Mouse (Mus musculus): ENCODE measurements around the gene Angel2. TPM values are rescaled to one million over a fixed set of nuclear protein-coding genes. Genes with fewer than 3 reads are reported as not detected.
A peak's percentile ranks its signal among the peaks of the same experiment; 100 is the strongest.

Angel2 gene
- polyA plus RNA-seq, 1 experiment from 2014 or later: 45.7 TPM

GRCm38 (mm10) chr1:190989437-190990082, 64.6 kb downstream of the Angel2 start:
- no peaks in the 10 kb centered on the region for H3K4me1 ChIP-seq
- no peaks in the 10 kb centered on the region for H3K27me3 ChIP-seq

GRCm38 (mm10) chr1:190995548-190995947, 70.6 kb downstream of the Angel2 start:
- no peak overlapping the region for H3K4me3 ChIP-seq (replicated peaks)
- H3K9ac ChIP-seq: no peak overlapping the region
- H3K4me1 ChIP-seq: no peaks in the 10 kb centered on the region
- H3K27ac ChIP-seq (replicated peaks): no peak overlapping the region
- no peaks in the 10 kb centered on the region for H3K27me3 ChIP-seq
- H3K4me2 ChIP-seq (replicated peaks): no peak overlapping the region
- 0 out of 2 replicates have a peak, but pooled peaks cover 7% of the 10 kb centered on the region for H3K9me3 ChIP-seq (replicated peaks)
- WGBS: 56% methylated on average over 7 of the region's 7 CpGs
- H3K36me3 ChIP-seq: no peaks in the 10 kb centered on the region
- 0 out of 2 replicates have a peak, but pooled peaks have one; percentile 24 for ATAC-seq (ENCODE audit: insufficient number of reproducible peaks, low FRiP score, low TSS enrichment, low read depth)

More at GRCm38 (mm10) chr1:190989437-190990082, 64.6 kb downstream of the Angel2 start:
- Histone ChIP-seq H3K9me3 (replicated peaks) (no peaks in the 10 kb centered on the region), H3K27ac (replicated peaks) (no peak overlapping the region), H3K36me3 (no peaks in the 10 kb centered on the region), H3K4me2 (replicated peaks) (no peak overlapping the region), H3K9ac (no peak overlapping the region), H3K4me3 (replicated peaks) (no peak overlapping the region)
- WGBS: 75% methylated on average over 9 of the region's 9 CpGs
- ATAC-seq (ENCODE audit: insufficient number of reproducible peaks, low FRiP score, low TSS enrichment, low read depth): no peak

DNA sequence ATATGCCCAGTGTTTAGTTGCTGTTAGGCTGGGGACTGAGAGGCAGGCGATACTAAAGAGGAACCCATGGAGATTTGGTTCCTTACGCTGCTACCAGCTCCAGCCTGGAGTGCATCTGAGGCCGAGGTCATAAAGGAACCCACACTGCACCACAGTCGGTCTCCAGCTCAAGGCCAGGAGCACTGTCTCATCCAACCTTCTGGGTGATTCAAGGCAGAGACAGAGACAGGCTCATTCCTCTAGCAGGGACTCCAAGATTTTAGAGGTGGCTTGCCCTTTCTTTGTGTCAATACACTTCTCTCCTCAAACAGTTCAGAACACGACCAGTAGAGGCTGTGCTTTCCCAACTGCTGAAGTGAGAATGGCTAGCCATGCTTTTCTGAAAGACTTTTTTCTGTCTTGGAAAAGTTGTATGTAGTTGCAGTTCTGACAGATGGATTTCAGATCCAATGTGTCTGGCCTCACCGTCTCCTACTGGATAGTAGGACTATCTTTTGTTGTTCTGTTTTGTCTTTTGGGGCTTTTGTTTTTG, 71.5 kb downstream of the Angel2 start:
- WGBS: 73% methylated on average over 6 of the region's 6 CpGs
- no peak overlapping the region for H3K4me3 ChIP-seq (replicated peaks)
- 0 out of 2 replicates have a peak, but pooled peaks cover 7% of the 10 kb centered on the region for H3K9me3 ChIP-seq (replicated peaks)
- no peaks in the 10 kb centered on the region for H3K27me3 ChIP-seq
- no peak overlapping the region for H3K4me2 ChIP-seq (replicated peaks)
- no peak overlapping the region for H3K9ac ChIP-seq
- H3K27ac ChIP-seq (replicated peaks): no peak overlapping the region
- ATAC-seq (ENCODE audit: insufficient number of reproducible peaks, low FRiP score, low TSS enrichment, low read depth): no peak
- H3K4me1 ChIP-seq: no peaks in the 10 kb centered on the region
- H3K36me3 ChIP-seq: no peaks in the 10 kb centered on the region

Other genes with a start within 250 kb of the Angel2 start
- 15.2 and 16.2 TPM in 2 replicates for gene Rps6kc1, start 13.3 kb upstream of the Angel2 start, polyA plus RNA-seq (2015; fragmentation: Nextera tagmentation; extraction: Ambion mirVana)
- 45.3 and 49.0 TPM in 2 replicates for gene Vash2, start 54.2 kb downstream of the Angel2 start, polyA plus RNA-seq (2015; fragmentation: Nextera tagmentation; extraction: Ambion mirVana)
- gene Flvcr1, start 101.0 kb downstream of the Angel2 start, polyA plus RNA-seq (2015; fragmentation: Nextera tagmentation; extraction: Ambion mirVana): 5.7 and 5.9 TPM in 2 replicates
- not detected in 2 replicates for gene Spata45, start 111.5 kb downstream of the Angel2 start, polyA plus RNA-seq (2015; fragmentation: Nextera tagmentation; extraction: Ambion mirVana)
- 13.8 and 14.7 TPM in 2 replicates for gene Tatdn3, start 137.8 kb downstream of the Angel2 start, polyA plus RNA-seq (2015; fragmentation: Nextera tagmentation; extraction: Ambion mirVana)
- 17.6 and 18.2 TPM in 2 replicates for gene Nsl1, start 137.9 kb downstream of the Angel2 start, polyA plus RNA-seq (2015; fragmentation: Nextera tagmentation; extraction: Ambion mirVana)
- gene Batf3, start 172.7 kb downstream of the Angel2 start, polyA plus RNA-seq (2015; fragmentation: Nextera tagmentation; extraction: Ambion mirVana): 5.8 and 7.6 TPM in 2 replicates
- gene Fam71a, start 239.7 kb downstream of the Angel2 start, polyA plus RNA-seq (2015; fragmentation: Nextera tagmentation; extraction: Ambion mirVana): not detected in 2 replicates